Mouse (Mus musculus) A20 (cell line): Measurements from ENCODE around the gene Igsf3.
"Not testable (repeated sequence)": the region's sequence is repeated elsewhere in the genome, so short reads cannot be mapped to it uniquely, and the experiment has no call there.

Experiments used
- DNase-seq: peaks from one replicate; pipeline ENCODE4 v3.0.0-alpha.2; 2011; ENCODE audit warnings: low read depth, low spot score

Igsf3 gene

DNA sequence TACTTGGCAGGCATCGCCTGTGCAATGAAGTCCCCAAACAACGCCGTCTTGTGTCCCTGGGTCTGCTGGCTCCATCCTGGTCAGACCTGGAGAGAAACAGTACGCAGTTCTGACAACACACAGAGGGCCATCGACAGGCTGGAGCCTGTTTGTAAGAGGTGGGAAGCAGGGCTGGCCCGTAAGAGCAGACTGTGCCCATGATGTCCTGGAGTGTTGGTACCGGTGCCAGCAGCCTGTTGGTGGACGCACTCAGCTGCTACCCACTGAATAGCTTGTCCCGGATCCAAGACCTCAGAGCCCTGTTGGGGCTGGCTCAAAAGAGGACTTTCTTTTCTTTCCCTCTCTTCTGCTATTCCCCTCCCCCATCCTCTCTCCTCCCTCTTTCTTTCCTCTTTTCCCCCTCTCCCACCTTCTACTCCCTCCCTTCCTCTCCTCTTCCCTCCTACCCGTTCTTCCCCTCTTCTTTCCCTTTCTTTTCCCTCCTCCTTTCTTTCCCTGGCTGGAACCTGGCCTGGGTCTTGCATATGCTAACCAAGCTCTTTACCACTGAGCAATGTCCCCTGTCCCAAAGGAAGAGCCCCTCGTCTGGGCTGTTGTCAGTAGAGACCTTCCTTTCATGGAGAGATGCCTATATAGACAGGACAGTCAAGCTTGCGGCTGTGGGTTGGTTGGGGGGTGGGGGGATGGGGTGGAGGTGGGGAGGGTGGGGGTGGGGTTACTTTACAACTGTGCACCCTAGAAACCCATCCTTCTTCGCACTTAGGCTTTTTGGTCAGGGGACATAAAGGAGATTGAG is 27.9 kb downstream of the Igsf3 start:
- no peak for DNase-seq

DNA sequence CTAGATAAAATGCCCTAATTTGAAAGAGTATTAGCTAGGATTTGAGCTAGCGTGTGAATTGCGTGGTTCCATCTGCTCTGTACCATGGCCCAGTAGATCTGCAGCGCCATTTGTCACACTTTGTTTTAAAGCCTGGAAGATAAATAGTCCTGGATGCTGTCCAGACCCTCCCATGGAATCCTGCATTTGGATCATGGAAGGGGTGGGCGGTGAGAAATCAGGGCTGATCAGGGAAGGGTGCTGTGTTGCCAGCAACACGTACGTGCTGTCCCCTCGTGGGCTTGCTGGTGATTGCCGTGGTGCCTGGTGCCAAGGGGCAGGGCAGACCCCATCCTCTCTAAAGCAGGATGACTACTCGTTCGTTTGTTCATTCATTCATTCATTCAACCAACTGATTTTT is 28.6 kb downstream of the Igsf3 start:
- DNase-seq = no peak

DNA sequence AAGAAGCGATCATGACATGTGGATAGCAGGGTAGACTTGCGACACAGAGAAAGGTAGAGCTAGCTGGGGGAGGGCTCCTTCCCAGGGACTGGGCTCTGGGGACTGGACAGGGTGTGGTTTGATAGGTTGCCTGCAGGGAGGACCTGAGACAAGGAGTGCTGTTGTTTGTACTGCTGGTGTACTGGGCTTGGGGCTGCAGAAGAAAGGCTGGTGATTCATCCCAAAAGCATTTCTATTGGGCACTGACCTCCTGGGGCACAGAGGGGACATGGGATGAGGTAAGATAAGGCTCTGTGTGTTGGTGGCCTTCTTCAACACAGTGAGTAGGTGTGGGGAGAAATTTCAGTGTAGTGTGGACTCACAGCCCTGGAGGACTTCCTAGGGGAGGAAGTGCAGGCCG is 29.2 kb downstream of the Igsf3 start:
- DNase-seq = no peak

DNA sequence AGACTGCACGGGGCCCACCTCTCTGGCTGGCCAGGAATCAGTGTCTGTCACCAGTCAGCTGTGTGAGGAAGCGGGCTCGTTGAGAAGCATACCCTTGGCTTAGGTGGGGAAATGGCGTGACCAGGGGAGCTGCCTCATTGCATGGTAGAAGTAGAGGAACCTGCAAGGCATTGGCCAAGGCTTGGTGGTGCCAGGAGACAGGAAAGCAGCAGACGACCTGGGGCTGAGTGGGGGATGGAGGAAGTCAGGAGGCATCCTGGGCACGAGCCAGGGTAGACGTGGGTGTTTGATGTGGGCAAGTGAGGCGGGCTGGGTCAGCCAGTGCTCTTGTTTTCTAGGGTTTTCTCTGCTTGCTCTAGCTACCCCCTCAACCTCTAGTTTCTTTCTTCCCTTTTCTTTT is 30.7 kb downstream of the Igsf3 start:
- DNase-seq = no peak

DNA sequence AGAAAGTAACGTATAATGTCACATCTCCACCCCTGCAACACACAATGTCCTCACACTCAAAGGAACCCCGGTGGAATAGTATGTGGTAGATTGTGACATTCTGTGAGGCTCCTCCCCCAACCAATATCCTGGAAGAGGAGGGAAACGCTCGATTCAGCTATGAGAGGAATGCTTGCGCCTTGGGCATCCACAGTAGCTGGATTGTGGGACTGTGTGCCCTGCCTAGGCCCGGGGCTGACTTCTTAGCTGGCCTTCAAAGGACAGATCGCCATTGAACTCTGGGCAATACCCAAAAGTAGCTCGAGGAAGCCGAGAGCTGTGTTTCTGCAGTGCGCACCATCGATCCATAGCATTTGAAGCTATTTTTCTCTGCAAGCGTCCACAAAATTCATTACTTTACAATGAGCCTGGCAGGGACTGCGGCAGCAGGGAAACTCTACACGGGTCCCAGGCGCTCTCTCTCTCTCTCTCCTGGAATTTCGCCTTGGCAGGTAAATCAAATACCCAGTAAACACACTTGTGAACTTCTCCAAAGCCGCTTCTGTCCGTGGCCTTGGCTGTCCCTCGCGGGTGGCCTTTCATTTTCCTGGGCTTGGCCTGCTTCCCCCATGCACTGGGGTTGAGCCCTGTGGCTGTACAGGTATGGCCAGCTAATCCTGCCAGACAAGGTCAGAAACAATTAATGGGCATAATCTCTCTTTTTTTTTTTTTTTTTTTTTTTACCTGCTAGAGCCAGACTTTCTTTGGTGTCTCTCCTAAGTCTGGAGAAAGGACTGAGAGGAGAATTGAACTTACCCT is 32.3 kb downstream of the Igsf3 start:
- no peak for DNase-seq

DNA sequence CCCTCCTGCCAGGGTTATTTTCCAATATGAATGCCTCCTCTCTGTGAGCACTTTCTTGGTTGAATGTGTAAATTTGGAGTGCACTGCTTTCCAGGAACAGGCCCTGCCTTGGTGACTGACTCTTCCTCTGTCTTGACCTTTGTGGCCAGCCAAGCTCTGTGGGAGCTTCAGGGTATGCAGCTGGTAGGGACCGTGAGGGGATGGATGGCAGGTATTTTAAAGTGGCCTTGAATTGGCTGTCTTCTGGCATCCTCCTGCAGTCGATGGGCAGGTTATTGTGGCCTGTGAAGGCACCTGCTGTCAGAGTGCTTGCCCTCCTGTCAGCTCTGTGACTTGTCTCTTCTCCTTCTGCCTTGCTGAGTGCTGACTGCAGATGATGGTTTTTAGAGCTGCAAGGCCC is 33.3 kb downstream of the Igsf3 start:
- DNase-seq = no peak

DNA sequence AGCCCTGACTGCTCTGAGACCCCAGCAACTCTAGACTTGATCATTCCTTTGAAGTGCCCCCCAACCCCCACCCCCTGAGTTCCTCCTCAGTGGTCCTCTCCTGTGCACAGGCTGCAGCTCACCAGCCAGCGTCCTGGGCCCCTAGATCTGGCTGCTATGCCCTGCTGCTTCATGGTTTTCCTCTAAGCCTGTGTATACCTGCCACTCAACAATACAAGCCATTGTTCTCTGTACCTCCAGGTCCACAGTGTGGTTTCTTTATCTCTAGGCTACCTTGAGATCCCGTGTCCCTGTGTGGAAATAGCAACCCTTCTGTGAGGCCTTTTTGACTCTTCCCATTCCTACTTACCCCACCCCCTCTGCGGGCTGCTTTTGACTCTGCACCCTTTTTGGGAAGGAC is 33.9 kb downstream of the Igsf3 start:
- DNase-seq = no peak

DNA sequence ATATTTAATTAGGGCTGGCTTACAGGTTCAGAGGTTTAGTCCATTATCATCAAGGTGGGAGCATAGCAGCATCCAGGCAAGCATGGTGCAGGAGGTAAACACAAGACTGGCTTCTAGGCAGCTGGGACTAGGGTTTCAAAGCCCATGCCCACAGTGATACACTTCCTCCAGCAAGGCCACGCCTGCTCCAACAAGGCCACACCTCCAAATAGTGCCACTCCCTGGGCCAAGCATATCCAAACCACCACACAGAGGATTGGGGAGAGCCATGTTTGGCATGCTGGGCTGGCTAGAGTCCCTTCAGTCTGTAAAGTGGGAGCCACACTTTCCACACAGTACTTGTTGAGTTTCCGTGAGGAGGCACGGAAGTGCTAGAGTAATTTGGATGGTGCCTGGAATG is 34.7 kb downstream of the Igsf3 start:
- no peak for DNase-seq

DNA sequence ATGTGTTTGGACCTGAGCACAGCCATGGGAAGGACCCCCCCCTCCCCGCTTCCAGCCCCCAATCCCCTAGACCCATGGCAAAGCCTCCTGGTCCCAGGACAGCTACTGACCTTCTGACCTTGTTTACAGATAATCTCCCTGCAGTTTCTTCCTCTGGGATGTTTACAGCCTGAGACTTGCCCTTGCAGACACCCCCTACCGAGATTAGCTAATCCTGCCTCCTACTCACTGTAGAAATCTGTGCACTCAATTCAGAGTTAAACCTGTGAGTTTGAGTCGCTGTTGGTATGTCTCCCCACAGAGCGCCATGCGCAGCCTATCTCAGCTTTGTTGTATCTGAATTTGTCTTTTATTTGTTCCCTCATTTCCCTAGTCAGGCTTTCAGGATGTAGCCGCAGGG is 35.2 kb downstream of the Igsf3 start:
- DNase-seq = no peak

DNA sequence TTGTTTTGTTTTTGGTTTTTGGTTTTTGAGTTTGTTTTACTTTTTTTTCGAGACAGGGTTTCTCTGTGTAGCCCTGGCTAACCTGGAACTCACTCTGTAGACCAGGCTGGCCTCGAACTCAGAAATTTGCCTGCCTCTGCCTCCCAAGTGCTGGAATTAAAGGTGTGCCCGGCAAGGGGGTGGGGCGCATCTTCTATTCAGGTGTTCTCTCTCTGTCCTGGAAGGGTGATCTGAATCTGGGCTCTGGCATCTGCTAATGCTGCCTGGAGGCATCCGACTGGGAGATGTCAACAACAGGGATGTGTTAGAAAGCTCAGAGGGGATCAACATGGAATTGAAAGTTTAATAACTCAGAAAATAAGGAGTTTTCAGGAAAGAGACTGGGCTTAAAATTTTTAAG is 36.1 kb downstream of the Igsf3 start:
- not testable (repeated sequence) for DNase-seq

DNA sequence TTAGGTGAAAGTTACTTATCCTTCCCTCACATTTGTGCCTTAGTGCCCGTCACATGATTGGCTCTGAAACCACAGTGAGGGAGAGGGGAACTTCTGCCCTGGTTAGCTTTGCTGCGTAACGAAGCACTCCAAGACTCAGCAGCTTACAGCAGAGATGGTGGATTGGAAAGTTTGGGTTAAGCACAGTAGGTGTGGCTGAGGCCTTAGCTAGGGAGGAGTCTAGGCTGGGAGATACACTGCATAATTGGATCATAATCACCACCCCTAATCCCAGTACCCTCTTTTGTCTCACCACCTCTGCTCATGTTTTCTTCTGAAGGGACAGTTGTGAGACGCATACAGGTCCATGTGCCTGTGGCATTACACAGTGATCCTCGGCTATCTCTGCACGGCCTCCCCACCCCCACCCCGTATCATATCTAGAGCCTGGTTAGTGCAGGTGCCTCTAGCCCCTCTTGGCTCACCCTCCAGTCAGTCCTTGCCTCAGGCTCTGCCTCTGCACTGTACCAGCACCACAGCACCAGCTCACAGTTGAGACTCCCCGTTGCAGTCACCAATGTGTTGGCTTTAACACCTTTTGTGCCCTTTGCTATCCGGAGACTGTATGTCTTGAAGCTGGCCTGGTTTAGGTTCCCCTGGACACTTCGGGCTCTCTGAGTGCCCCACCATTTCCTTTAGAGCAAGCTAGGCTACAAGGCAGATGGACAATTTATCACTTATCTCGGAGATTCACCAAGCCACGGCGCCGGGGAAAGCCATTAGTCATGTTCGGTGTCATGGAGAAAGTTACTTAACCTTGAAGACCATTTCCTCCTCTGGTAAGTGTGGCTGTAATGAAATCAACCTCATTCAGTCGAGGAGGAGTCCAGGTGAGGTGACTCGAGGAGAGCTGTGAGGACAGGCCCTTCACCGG is 42.1 kb downstream of the Igsf3 start:
- no peak for DNase-seq

DNA sequence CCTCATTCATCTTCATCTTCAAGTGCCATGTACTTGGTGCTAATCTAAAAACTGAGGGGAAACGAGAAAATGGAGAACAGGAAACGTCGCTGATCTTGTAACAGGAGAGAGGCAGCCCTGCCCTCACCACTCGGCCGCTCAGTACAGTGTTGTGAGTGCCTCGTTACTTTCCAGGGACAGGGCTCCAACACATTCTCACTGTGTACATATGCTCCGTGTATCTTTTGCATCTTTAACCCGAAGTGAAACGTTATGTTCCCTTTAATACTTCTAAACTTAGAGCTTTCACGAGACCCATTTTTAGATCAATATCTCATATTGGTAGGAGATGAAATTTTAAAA is 42.7 kb downstream of the Igsf3 start:
- DNase-seq = no peak

DNA sequence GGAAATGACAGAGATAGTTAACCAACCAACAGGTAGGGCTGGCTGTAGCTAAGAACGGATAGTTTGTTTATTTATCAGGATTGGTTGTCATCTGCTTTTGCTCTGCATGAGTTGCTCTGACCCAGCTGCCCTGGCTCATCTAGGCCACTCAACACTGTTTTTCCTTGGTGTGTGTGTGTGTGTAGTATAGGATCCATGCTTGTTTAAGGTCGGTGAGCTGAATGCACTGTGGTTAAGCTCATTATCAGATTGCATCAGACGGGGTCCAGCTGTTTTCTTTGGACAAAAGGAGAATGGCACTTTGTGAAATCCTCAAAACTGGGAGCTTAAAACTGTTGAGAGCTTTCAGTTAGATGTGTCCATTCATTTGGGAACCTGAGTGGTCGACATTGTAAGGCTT is 46.3 kb downstream of the Igsf3 start:
- DNase-seq = no peak

DNA sequence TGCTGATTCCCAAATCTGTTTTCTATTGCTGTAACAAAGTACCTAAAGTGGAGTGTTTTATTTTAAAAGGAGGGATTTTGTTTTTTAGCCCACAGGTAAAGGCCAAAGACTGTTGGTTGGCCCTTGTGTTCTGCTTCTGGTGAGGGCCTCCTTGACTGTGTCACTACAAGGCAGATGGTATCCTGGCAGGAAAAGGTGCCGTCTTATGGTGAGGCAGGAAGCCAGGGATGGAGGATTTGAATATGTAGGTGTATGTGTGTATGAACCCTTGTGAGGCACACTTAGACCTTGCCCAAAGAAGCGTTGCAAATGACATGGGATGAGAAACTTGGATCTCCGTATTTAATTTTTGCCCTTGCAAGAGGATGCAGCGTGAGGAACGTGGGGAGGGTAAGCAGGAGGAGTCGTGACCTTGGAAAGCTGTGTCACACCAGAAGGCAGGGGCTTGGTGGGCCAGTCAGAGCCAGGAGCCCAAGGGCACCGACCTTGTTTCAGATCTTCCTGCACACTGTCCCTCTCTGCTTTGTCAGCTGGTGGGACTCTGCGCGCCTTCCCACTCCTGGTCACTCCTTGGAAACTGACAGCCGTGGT is 47.5 kb downstream of the Igsf3 start:
- DNase-seq = no peak

DNA sequence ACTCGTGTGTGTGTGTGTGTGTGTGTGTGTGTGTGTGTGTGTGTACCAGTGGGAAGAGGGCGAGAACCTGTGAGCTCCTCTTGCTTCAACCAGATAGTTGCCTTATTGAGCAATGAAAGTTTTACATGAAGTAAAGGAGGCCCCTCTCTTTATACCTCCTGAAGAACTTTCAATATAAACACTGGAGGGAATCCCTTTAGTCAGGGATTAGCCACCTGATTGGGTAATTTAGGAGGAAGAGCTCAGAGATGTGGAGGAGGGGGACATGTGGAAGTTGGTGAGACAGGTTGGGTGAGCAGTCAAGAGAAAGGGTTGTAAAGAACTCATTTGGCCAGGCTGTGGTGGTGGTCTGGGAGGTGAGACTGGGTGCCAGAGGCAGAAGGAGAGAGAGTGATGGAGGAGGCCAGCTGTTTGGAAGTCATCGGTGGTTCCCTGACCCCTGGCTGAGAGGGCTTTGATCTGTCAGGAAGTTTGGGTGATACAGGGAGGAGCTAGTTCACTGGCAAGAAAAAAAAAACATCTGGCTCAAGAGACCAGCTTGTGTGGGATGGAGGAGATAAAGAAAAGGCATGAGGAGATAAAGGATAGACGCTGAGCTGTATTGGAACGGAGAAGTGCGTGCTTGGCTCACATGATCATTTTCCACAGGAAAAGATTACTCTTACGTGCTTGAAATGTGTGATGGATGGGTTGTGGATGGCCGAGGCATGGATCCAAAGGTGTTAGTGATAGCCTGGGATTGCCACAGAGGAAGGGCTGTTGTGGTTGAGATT is 53.3 kb downstream of the Igsf3 start:
- no peak for DNase-seq

DNA sequence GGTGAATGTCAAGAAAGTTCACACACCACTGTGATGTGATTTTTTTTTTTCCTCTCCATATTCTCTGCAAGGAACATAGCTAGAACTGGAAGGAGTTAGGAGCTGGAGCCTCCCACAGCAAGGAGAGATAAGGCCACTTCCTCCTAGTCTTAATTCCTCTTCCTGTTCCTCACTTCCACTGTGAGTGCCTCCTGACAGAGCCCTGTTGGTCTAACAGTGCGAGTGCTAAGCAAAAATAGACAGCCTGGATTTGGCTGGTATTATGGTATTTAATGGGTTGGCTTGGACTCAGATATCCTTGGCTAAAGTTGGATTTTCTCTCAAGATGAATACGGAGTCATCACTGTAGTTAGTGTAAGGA is 53.9 kb downstream of the Igsf3 start:
- no peak for DNase-seq

DNA sequence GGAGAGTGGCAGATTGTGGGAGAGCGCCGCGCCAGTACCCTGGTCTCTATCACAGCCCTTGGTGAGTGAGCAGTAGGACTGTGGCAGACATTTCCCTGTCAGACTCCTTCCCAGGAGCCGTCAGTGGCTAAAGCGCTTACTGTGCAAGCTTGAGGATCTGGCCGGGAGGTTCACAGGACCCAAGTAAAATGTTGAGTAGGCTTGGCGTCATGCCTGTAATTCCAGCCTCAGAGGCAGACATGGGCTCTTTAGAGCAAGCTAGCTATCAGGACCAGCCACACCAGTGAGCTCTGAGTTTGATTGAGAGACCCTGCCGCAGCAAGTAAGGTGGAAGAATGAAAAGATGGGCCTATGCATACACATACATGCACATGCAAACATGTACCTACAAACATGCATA is 58.8 kb downstream of the Igsf3 start:
- no peak for DNase-seq

DNA sequence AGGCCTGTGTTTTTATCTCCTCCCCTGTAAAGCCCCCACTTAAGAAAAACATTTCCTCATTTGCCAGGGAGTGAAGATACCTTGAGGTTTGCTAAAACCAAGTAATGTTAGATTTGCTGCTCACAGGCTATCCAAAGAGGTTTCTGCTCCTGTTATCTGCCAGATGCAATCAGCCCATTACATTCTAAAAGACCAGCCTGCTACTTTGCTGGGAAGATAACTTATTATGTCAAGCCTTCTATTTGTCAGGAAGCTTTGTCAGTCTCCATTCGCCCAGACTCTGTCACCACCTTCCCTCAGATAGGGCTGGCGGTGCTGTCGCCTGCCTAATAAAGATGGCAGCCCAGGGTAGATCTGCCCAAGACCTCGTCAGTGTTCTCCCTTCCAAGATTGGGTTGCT is 59.6 kb downstream of the Igsf3 start:
- DNase-seq = no peak

DNA sequence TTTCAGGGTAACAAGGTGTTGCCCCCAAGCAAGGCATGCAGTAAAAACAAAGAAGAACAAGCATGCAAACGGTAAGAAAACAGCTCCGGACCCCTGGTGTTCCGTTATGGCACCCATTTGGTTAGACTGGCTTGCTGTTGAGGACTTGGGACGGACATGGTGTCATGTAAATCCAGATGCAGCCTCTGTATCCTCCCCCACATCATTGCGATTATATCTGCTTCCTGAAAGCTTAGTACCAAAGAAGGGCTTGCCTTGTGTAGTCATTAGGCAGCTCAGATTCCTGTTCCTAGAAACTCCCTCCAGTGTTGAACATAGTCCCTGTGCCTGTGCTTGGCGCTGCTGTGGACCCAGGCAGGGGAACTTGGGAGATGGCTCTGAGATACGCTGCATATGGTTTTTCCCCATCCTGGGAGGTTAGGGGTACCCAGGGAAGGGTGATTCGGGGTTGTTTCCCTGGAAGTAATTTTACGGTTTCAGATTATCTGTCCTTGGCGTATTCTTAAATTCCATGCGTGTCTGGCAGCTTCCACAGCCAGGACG is 60.2 kb downstream of the Igsf3 start:
- DNase-seq = no peak

DNA sequence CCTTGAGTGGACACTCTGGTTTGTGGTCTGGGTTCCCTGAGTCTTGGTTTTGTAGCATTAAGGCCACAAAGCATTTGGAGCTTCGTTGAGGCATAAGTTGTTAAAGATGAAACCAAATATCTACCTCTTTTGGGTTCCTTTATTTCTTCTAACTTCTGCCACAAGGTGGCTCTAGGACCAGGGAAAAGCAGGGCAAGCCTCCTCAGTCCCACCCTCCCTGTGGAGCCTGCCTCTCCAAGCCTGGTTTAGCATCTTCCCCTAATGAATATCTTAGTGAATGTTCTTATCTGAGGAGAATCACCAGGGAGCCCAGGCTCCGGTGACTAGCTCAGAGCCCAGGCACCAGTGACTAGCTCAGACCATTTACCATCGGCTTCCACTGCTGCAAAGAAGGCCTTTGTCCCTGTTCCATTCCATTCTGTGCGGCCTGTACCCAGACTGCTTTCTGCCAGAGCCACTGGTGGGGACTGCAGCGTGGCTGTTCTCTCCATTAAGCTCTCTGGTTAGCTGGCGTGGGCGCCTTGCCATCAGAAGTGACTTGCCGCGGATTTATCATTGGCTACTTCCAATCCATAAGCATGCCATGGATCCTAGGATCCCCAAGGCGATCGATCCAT is 66.5 kb downstream of the Igsf3 start:
- DNase-seq = no peak

DNA sequence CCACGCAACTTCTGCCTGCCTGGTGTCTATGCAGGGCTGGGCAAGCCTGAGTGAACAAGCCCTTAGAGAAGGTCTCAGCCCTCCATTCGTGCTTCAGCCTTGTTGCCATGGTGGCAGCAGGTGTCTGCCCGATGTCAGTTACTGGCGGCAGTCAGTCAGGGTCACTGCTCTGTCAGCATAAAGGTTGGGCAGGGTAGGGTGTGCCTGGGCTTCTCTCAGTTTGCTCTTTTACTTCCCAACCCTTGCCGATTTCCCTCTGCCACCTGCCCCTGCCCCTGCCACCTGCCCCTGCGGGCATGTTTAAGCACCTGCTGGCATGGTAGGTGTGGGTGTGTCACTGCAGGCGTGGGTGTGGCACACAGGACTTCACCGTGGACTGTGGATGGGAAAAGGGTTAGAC is 67.6 kb downstream of the Igsf3 start:
- DNase-seq = no peak
